Mouse (Mus musculus) cerebellum, postnatal 36 days (tissue): Measurements from ENCODE around the gene Slc12a8.

Source experiments
- DNase-seq, 2 experiments: peaks; one replicate each; pipeline ENCODE4 v3.0.0; 2021 to 2022; ENCODE audit warnings: mixed read lengths in 2 of 2

Gene Slc12a8

GRCm38 (mm10) chr16:33704289-33704688 is 187.2 kb downstream of the Slc12a8 start:
- peak; percentile 44 to 64 for DNase-seq

- no peak for DNase-seq
These were observed 188.1 kb downstream of the Slc12a8 start for GRCm38 (mm10) chr16:33705258-33705657.

GRCm38 (mm10) chr16:33706111-33706890 is 189.2 kb downstream of the Slc12a8 start:
- DNase-seq: peak; percentile 33 to 47

GRCm38 (mm10) chr16:33708031-33708430 is 190.9 kb downstream of the Slc12a8 start:
- peak in 1 of 2 experiments; percentile 47 for DNase-seq

GRCm38 (mm10) chr16:33708585-33709397 is 191.7 kb downstream of the Slc12a8 start:
- no peak for DNase-seq
